Mouse (Mus musculus) gastrocnemius, postnatal 36 days (tissue): ENCODE measurements around the gene Cyyr1. TPM values are rescaled to one million over a fixed set of nuclear protein-coding genes. Genes with fewer than 3 reads are reported as not detected.
"Not testable (repeated sequence)": the region's sequence is repeated elsewhere in the genome, so short reads cannot be mapped to it uniquely, and the experiment has no call there.

Experiments used
- DNase-seq, 2 experiments: peaks; one replicate each; pipeline ENCODE4 v3.0.0; 2022
- intact Hi-C: fragments of 180-260 bp; cut with DNase I; formaldehyde crosslinking; loops from one replicate; pipeline ENCODE4 v1.15.1; 2025
- long read RNA-seq, 2 experiments: library from polyadenylated mRNA; stranded (forward); transcript quantifications; one replicate each; pipeline ENCODE4 v2.0.0; 2021
- total RNA-seq, 2 experiments: library from RNA; stranded (reverse); gene quantifications; 2 replicates each; pipeline ENCODE4 v1.2.3; 2021

Cyyr1 gene
- 10 to 100 TPM in 1 of 2 experiments, 1 to 10 TPM in 1; 9.3 to 10.5 TPM for total RNA-seq
- long read RNA-seq, experiment 1, partial matches to known transcripts: 0 of 2 reads
- long read RNA-seq, experiment 1, other reads (novel, unspliced or antisense): 2 of 2 reads
- long read RNA-seq, experiment 2, partial matches to known transcripts: 0 of 3 reads
- long read RNA-seq, experiment 2, other reads (novel, unspliced or antisense): 3 of 3 reads

DNA sequence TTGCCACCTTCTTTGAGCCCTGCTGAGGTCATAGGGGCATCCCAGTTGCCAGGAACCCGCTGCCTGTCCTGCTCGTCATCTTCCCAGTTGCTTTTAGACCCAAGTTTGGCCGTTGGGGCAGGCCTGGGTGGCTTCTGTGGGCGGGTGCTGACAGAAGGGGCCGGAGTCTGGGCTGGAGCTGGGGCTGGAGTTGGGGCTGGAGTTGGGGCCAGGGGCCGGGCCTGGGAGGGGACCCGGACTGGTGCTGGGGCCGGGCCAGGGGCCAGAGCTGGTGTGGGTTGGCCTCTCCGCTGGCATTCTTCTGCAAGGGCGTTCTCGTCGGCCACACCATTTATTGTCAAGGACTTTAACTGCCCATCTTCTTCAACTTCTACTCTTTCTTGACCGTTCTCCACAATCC is at the start of gene Cyyr1:
Cyyr1 (minus strand) TSS at position 101 of the 400 bp plus-strand sequence.
- DNase-seq, intact Hi-C loops: not testable (repeated sequence)

DNA sequence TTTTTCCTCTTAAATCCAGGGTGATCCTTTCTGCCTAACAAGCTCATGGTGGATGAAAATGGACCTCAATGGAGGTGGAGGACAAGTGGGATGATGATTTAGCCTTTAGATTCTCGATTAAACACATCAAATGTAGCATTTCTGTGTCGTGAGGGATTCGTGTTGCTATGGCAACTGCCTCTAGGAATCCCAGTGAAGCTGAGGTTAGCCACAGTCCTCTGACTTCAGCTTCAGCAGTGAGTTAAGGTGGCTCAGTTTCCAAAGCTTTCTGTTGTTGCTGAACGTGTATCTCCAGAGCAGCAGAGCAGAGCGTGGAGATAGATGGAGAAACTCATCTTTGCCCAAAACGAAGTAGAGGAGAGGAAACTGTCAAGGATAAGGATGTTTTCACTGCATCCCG is 35.6 kb upstream of the Cyyr1 start:
- intact Hi-C loops: no loop called here
- DNase-seq: no peak

DNA sequence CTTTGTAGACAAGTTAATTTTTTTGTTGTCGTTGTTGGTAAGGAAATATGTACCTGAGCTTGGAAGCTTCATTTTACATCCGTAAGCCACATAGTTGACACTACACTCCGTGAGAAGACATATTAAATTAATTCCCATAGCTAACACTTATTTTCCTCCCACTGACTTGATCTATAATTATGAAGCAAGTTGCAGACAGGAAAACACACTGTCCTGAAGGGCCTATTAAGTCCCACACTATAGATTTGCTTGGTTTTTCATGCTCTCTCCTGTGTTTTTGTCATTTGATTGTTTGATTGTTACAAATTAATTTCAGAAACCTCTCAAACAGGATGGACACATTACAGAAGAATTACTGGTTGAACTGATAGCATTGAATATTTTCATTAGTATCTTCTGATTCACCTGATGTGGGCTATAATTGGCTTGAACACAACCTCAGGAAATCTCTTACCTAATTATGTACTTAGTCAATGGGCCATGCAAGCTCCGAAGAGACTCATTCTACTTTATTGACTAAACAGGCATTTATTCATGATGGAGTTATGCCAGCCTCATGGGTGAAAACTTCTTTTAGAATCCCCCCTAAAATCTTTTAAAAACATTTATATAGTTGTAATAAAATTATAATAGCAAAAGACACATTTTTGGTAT is 34.5 kb upstream of the Cyyr1 start:
- no peak for DNase-seq
- intact Hi-C loops: no loop called here

DNA sequence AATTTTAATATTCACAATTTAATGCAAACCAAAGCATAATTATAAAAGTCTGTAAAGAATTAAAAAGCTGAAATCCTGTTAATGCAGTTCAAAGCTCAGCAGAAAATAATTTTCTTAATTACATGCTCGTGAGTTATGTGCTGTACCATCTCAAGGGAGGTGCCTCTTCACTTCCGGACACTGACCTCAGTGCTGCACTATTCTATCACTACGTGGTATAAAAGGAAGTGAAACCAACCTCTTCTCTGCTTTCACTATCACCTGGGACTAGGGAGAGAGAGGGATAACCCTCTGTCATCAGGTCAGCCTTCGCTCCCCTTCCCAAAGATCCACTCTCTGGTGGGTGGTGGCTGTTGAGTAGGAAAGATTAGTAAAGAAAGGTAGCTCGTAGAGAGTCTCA is 13.3 kb upstream of the Cyyr1 start:
- intact Hi-C loops: no loop called here
- DNase-seq: no peak

DNA sequence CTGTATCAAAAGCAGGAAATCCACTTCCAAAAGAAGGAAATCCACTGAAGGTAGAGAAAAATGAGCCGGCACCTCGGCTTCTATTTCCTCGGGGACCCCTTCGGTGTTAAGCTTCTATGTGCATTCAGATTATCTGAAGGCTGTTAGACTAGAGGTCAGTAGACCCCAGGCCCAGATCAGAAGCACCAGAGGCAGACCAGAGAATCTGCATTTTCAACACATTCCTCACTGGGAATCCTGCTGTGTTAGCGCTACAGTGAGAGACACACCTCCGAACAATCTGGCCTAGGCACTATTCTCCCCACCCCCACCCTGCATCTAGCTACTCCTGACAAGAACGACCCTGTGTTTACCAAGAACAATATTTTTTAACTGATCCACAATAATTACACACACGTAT is 641 bp upstream of the Cyyr1 start:
- no peak for DNase-seq
- intact Hi-C loops: no loop called here

DNA sequence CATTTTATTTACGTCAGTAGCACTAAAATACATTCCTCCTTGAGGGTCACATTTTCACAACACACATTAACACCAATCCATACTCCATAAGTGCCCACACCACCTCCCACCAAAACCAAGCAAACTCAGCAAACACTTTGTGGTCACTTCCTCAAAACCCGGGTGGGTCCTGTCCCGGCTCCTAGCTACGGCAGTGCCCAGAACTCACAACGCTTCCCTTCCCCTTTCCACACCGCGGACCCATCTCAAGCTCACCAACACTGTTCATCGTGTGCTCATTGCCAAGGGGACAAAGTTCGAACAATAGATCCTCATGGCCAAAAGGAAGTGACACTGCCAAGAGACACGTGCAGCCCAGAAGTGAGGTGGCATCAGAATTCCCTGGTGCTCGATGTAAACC is 1.2 kb downstream of the Cyyr1 start:
- intact Hi-C loops, DNase-seq: not testable (repeated sequence)

DNA sequence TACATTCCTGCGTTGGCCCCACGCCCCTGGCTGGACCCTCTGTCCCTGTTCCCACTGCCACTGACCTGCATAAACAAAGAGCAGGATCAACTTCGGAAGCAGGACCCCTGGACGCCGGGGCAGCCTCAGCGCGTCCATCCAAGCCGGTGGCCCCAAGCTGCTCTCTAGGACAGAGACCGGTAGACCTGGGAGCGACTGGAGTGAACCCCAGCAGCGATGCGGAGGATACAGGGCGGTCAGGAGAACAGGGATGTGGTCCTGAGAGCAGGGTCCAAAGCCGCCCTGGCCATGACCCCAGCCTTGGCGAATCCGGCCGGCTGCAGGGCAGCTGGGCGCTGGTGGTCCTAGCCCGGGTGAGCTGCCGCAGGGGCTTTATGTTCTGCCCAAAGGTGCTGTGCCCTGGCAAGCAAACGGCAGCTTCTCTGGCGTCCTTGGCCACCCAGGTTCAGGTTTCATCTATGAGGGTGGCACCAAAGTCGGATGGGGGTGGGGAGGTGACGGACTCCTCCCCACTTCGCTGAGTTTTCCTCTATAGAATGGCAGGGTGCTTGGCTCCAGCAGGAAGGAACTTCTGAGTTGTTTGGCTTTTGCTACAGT is 3.1 kb downstream of the Cyyr1 start:
- DNase-seq: peak in 1 of 2 experiments; percentile 17
- intact Hi-C loops: no loop called here

DNA sequence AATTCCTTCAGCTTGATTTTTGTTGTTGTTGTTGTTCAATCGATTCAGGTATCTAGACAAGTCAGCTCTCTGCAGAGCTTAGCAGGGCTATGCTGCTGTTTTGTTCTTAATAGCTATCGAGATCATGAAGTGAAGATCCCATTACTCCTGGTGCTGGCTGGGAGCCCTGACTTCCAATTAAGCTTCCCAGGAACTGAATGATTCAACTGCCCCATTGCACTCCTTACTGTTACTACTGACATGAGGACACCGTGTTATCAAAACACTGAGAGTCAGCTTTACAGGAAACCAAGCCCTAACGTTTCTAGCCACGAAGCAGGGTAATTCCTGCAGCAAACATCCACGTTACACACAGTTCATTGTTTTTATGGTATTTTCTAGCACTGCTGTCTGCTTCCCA is 6.7 kb downstream of the Cyyr1 start:
- no peak for DNase-seq
- intact Hi-C loops: no loop called here

DNA sequence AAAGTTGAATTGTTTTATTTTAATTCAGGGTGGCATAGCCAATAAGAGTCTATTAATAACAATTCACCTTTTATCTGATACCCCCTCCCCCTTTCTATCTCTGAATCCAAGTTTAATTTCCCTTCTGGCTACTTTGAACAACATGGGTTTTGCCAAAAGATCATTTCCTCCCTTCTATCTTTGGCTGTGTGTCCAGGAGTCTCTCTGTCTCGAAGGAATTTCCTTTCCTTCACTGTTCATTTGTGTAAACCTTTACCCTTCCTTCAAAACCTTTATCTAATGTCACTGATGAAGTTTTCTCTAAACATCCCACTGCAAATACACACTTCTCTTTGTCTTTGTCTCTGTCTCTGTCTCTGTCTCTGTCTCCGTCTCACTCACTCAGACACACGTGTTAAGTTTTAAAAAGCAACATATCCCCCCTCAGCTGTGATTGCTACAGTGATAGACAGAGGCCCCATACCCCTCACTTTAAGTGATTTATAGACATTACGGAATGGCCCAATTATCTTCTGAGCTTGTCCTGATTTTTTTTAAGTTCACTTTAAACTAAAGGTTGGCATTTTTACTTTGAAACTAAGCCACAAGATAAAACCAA is 11.4 kb downstream of the Cyyr1 start:
- intact Hi-C loops: no loop called here
- no peak for DNase-seq

DNA sequence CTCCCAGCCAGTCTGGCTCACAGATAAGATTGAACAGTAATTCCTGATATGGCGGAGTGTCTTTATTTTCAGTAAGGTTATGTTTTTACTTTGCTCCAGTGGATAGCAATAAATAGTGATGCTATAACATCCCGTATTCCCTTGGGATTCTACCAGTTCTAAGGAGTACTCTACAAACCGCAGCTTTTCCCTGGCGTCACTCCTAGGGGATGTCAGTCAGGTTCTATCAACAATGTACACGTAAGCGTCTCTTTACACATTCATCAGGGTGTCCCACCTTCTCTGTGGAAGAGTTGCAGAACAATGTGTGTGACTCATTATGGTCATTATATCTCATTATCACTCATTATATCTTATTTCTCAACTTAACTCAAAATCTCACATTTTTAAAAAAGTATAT is 12.2 kb downstream of the Cyyr1 start:
- intact Hi-C loops: no loop called here
- DNase-seq: no peak

DNA sequence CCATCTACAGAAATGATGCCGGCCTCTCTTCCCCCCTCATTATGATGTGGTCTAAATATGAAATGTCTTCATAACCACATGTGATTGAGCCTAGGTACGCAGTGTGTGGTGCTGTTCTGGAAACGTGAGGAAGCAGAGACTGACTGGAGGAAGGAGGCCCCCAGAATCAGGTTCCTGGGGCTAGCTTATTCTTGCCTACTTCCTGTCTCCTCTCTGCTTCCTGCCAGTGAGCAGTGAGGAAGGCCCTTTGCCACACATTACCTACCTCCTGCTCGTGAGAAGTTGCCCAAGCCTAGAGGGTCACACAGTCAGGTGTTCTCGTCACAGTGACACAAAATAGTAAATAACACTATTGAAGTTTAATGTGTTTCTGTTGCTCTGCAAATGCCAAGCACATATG is 14.8 kb downstream of the Cyyr1 start:
- intact Hi-C loops: no loop called here
- no peak for DNase-seq

DNA sequence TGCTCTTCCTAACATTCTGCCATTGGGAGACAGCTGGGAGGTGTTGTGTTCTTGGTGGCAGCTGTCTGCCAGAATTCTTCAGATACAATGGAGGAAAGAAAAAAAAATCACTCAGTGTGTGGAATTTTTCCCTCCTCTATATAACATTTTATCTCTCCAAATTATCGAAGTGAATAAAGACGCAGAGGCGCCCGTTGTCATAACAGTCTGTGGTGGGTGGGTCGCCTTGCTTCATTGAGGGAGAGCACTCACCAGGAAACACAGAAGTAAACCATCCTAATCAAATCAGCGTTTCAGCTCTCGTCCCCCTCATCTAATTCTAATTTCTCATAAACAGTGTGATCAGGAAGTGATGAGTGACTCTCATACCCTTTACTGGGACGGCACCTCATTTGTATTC is 17.1 kb downstream of the Cyyr1 start:
- no peak for DNase-seq
- intact Hi-C loops: no loop called here

DNA sequence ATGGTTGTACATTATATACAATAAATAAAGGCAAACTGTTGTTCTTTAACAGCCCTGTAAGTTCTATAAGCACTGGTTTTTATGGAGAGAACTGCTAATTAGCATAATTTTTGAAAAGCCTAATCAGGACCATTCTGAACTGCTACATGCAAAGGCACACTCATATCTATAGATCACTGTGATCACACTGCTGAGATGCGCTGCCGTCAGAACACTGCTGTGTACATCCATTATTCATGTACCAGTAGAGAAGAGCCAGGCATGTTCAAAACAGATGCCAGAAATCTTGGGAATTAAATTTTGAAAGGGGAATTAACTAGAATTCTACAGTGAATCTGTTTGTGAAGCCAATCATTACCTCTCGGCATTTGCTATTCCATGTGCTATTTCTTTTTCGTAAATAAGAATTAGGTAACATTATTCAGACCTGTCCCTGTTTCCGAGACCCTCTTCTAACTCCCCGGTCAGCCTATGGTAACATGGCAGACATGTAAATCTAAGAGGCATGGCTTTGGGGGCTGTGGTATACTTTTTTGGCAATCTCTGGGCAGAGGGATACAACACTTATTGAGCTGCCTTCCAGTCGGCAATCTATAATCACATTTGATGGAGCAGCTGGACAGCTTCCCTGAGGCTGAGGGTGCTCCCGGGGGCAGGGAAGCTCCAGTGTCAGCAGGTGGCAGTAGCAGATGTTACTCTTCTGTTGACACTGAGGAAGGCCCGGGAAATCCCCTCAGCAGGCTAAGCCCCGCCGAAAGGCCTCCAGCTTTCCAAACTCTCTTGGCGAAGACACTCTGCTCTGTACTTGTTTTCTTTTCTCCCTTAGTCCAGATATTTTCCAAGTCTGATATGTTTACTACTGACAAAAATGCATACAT is 25.2 kb downstream of the Cyyr1 start:
- intact Hi-C loops: loop anchor here (10.0 kb wide), 1 partner anchor 147 kb away; no protein-coding TSS in a partner anchor
- no peak for DNase-seq

DNA sequence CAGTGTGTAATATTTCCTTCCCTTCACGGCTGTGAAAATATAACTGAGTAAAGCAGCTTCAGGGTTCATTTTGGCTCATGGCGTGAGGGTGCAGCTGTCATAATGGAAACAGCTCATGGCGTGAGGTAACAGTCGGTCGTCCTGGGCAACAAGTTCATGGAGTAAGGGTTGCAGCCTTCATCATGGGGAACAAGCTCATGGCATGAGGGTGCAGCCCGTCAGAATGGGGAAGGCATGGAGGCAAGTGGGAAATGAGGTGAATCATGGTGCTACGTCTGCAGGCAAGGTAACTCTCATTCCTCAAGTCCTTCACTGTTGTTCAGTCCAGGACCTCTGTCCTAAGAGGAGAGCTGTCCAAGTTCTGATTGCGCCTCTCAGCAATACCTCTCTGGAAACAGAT is 28.6 kb downstream of the Cyyr1 start:
- intact Hi-C loops: loop anchor here (10.0 kb wide), 1 partner anchor 150 kb away; no protein-coding TSS in a partner anchor
- no peak for DNase-seq

DNA sequence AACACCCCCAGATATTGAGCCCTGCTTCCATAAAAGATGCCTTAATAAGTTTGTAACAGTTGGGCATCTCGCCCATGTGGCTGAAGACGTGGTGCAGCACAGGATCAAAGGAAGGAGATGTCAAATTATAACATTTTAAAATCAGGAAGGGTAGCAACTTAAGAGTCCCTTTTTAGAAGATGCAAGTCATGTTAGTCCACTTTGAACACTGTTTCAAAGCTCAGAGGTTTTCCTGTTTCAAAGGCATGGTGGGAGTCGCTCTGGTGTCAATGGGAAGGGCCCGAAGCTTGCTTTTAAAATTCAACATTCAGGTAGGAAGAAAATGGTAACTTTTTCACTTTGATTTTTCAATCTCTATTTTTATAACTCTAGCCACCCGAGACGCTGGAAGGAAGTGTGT is 45.9 kb downstream of the Cyyr1 start:
- intact Hi-C loops: no loop called here
- no peak for DNase-seq

DNA sequence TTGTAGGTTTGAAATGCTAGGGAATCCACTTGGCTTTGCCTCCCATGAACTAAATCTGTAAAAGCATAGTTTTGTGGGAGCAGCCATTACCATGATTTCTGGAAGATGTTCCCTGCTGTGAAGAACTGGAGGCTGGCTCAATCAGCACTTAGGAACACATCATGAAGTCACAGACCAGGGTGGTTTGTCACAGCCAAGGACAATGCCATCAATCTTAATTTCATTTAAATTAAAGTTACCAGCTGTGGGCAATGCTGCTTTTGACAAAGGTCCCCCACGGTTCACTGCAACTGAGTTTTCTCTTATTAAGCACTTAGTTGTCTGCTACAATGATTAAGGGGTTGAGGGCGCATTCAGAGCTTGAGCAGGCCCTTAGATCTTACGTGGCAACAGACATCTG is 48.1 kb downstream of the Cyyr1 start:
- DNase-seq: no peak
- intact Hi-C loops: no loop called here

DNA sequence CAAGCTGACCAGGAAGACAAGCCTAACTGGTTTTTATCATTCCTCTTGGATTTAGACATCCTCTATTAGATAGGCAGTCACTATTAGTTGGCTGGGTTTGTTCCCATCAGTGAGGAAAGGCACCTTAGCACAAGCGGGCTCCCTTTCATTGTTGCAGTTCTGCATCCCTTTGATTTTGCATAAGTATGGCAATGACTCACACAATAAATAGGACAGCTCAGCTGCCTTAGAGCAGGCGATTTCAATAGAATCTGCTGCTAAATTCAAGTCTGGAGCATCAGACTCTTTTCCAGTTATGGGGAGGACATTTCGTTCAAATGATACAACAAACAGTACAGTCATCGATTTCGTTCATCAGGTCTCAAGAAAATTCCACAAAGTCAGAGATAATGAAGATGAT is 49.8 kb downstream of the Cyyr1 start:
- no peak for DNase-seq
- intact Hi-C loops: no loop called here

DNA sequence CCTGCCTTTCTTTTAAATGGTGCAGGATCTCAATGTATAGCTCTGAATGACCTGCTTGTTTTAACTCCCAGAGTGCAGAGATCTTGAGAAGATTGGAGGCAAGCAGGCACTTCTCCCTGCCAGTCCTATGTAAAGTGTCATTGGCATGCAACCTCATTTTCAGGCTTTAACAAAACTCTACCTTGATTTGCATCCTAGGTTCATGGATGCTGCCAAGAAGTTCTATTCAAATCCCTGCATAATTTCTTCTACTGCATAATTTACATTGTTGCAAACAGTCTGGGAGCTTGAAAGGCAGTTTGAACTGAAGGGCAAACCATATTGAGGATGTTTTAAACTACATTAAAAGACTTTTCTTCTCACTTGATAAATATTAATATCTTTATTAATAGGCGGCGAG is 57.4 kb downstream of the Cyyr1 start:
- intact Hi-C loops: no loop called here
- no peak for DNase-seq

DNA sequence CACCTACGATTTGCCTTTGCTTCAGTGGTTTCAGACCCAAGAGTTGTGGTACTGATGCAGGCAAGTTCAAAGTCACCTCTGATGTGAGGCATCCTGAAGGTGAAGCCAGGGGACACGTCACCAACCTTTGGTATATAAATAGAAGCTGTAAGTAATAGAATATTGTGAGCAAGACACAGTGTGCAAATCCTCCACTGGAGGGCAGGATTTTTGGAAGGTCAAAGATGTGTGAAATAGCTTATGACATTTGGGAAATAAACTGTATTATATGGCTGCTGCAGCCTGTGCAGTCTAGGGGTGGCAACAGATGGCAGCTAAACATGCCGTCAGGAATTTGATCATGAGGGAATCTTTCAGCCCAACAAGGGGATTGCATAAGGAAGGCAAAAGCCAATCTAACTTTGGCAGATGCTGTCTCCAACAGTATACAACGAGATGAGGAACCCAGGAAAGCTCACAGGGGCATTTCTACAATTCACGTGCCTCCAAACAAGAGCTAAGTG is 65.0 kb downstream of the Cyyr1 start:
- intact Hi-C loops: no loop called here

DNA sequence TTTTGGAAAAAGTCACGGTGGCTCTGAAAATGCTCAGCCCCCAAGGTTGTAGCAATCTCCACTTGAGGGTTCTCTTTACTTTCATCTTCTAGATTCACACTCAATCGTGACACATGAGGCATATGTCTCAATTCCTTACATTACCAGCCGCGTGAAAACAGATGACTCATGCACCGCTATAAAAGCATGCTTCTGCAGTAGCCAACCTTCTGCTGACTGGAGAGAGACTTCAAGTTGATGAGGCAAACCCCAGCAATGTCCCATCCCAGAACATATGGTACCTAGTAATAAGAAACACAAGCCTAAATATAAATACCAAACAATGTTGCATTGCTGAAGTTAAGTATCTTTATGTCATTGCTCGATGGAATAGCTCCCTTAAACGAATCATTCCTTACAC is 65.9 kb downstream of the Cyyr1 start:
- intact Hi-C loops: no loop called here

More for the DNA sequence above, 65.0 kb downstream of the Cyyr1 start:
- no peak for DNase-seq

DNA sequence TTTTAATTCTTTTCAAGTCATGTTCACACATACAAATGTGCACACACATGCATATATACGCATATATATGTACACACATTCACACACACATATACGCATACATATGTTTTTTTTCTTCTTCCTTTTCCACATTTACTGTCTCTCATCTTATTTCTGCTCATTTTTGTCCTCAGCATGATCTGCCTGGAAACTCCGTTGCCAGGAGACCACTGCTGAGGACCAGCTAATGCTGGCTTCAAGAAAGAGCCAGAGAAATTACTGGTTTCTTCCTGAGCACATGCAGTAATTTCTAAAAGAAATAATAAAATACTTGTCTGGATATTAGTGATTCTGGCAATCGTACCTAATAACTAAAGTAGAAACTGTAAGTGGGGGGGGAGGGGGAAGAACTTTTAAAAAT is 68.6 kb downstream of the Cyyr1 start:
- DNase-seq: no peak
- intact Hi-C loops: no loop called here

More for the DNA sequence above, 65.9 kb downstream of the Cyyr1 start:
- DNase-seq: no peak
